Mouse (Mus musculus): ENCODE data around the gene Baz1a. TPM values are rescaled to one million over a fixed set of nuclear protein-coding genes. Genes with fewer than 3 reads are reported as not detected.

Baz1a gene
- polyA plus RNA-seq, 2 experiments = 17.7 to 26.4 TPM

DNA sequence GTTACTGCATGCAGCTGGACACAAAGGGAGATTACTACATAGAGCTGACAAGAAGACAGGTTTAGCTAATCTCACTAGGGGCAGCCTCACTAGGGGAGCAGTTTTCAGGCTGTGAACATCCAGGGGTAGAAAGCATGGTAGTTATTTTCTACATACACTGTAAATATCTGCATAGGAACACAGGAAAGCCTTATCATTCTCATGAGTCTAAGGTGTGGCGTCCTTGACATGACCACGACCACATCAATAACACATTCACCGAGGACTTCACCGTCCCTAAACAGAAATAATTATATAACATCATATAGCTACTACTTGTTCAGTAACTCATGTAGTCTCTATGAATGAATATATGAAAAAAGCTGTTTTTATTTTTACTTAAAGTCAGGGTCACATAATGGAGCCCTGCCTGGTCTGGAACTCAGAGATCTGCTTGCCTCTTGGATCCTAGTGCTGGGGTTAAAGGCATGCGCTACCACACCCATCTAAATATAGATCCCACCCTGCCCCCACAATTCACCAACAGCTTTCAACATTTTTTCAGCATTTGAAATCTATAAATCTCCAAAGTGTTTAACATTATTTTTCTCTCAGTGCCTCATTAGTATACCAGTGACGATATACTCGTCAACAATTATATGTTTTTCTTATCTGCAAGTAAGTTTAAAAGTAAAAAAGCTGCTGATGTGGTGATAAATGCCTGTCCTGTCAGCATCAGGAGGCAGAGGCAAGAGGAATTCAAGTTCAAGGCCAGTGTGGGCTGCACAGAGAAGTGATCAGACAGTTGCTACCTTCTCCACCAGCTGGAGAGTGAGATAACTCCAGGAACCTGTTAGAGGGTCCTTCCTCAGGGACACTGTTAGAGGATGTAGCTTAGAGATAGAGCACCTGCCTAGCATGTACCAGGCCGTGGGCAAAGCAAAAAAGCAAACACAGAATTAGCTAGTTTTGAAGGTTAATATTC, 37.3 kb upstream of the Baz1a start:
- H3K36me3 ChIP-seq (replicated peaks; ENCODE audit: control insufficient read depth, insufficient read depth, low read depth) = peaks cover 2% of the 10 kb centered on the region; the same call in 1 of the 2 replicates
- WGBS (ENCODE audit: insufficient replicate concordance) = 12% methylated on average over 8 of the region's 8 CpGs
- peak overlapping the region; percentile 4 to 27; a peak in 3 of 4 replicates for H3K4me3 ChIP-seq (ENCODE audit: insufficient read depth in 1 of 2, low read depth in 2 of 2, low read length in 2 of 2)
- peaks cover 45% of the 10 kb centered on the region in 2 experiments for H3K4me1 ChIP-seq (replicated peaks; ENCODE audit: control insufficient read depth in 2 of 2, insufficient read depth in 2 of 2, low read length in 1 of 2)
- H3K27ac ChIP-seq = peak overlapping the region; percentile 92
- peak overlapping the region; percentile 53 for H3K9ac ChIP-seq (replicated peaks)
- H3K4me2 ChIP-seq (ENCODE audit: low read depth) = peak overlapping the region; percentile 66
- H3K27me3 ChIP-seq (ENCODE audit: control insufficient read depth, insufficient read depth, low read length) = no peaks in the 10 kb centered on the region
- ATAC-seq (ENCODE audit: insufficient read depth) = peak; percentile 96
- peak; percentile 88 to 89 (median 89) for DNase-seq (ENCODE audit: low read depth in 3 of 3, low spot score in 3 of 3)
- TF ChIP-seq EP300 (IDR thresholded peaks at IDR 0.05; ENCODE audit: low read depth) (peak; percentile 98), CTCF (IDR thresholded peaks at IDR 0.05; ENCODE audit: low read depth) (no peak)
- H3K9me3 ChIP-seq (ENCODE audit: control insufficient read depth, low read length) = no peaks in the 10 kb centered on the region

DNA sequence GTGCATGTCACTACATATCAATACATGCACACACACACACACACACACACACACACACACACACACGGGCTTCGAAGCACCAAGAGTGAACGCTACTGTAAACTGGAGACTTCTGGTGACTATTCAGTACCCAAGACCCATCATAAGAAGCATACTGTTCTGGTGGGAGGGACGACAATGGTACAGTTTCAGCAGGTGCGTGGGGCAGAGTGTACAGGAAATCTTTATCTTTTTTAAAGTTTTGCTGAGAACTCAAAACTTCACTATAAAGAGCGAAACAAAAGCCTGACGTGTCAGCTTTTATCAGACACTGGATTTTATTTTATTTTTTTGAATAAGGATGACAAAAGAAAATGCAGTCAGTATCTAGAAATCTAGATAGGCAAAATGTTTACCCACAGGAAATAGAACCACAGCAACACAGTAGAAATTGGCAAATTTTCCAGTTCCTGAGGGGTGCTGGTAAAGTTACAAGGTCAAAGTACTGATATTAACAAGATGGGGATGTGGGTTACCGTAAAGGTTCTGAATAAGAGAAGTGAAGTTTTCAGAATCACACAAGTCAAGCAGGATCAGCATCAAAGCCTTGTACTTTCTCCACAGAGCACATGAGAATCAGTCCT, 35.7 kb upstream of the Baz1a start:
- no peak overlapping the region for H3K4me2 ChIP-seq (ENCODE audit: low read depth)
- peaks cover 2% of the 10 kb centered on the region for H3K36me3 ChIP-seq (replicated peaks; ENCODE audit: control insufficient read depth, insufficient read depth, low read depth)
- H3K27me3 ChIP-seq (ENCODE audit: control insufficient read depth, insufficient read depth, low read length) = no peaks in the 10 kb centered on the region
- H3K27ac ChIP-seq = peak overlapping the region; percentile 92
- no peak for ATAC-seq (ENCODE audit: insufficient read depth)
- no peak overlapping the region for H3K4me3 ChIP-seq (ENCODE audit: insufficient read depth in 1 of 2, low read depth in 2 of 2, low read length in 2 of 2)
- no peak overlapping the region for H3K9ac ChIP-seq (replicated peaks)
- WGBS (ENCODE audit: insufficient replicate concordance) = 81% methylated on average over 8 of the region's 8 CpGs
- no peak for TF ChIP-seq EP300 (IDR thresholded peaks at IDR 0.05; ENCODE audit: low read depth)
- no peak for TF ChIP-seq CTCF (IDR thresholded peaks at IDR 0.05; ENCODE audit: low read depth)
- no peaks in the 10 kb centered on the region for H3K9me3 ChIP-seq (ENCODE audit: control insufficient read depth, low read length)
- no peak for DNase-seq (ENCODE audit: low read depth in 3 of 3, low spot score in 3 of 3)
- peaks cover 40 to 42% of the 10 kb centered on the region in 2 experiments for H3K4me1 ChIP-seq (replicated peaks; ENCODE audit: control insufficient read depth in 2 of 2, insufficient read depth in 2 of 2, low read length in 1 of 2)

DNA sequence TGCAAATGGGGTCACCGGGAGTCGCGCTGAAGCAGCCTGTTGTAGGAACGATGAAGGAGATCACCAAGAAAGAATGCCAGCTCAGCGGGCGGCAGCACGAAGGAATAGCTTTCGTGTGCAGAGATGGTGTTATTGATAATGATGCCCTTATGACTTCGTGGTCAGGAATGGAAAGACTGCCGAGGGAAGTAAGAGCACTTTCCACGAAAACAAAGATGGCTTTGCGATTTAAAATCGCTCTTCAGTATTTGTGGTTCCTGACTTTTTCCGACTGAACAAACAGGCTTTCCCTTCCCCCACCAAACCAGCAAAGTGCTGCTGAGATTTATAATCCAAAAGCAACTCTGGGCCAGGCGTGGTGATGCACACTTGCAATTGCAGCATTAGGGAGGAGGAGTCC, 26.9 kb upstream of the Baz1a start:
- H3K4me1 ChIP-seq (replicated peaks; ENCODE audit: control insufficient read depth in 2 of 2, insufficient read depth in 2 of 2, low read length in 1 of 2) = no peaks in the 10 kb centered on the region; a peak in 1 of 4 replicates
- H3K9me3 ChIP-seq (ENCODE audit: control insufficient read depth, low read length) = no peaks in the 10 kb centered on the region
- H3K4me2 ChIP-seq (ENCODE audit: low read depth) = no peak overlapping the region
- TF ChIP-seq CTCF (IDR thresholded peaks at IDR 0.05; ENCODE audit: low read depth) (no peak), EP300 (IDR thresholded peaks at IDR 0.05; ENCODE audit: low read depth) (no peak)
- ATAC-seq (ENCODE audit: insufficient read depth) = no peak
- no peaks in the 10 kb centered on the region; the same call in 1 of the 2 replicates for H3K36me3 ChIP-seq (replicated peaks; ENCODE audit: control insufficient read depth, insufficient read depth, low read depth)
- H3K27ac ChIP-seq = no peak overlapping the region
- no peaks in the 10 kb centered on the region for H3K27me3 ChIP-seq (ENCODE audit: control insufficient read depth, insufficient read depth, low read length)
- H3K9ac ChIP-seq (replicated peaks) = no peak overlapping the region
- DNase-seq (ENCODE audit: low read depth in 3 of 3, low spot score in 3 of 3) = no peak
- H3K4me3 ChIP-seq (ENCODE audit: insufficient read depth in 1 of 2, low read depth in 2 of 2, low read length in 2 of 2) = no peak overlapping the region
- 56% methylated on average over 15 of the region's 15 CpGs for WGBS (ENCODE audit: insufficient replicate concordance)

DNA sequence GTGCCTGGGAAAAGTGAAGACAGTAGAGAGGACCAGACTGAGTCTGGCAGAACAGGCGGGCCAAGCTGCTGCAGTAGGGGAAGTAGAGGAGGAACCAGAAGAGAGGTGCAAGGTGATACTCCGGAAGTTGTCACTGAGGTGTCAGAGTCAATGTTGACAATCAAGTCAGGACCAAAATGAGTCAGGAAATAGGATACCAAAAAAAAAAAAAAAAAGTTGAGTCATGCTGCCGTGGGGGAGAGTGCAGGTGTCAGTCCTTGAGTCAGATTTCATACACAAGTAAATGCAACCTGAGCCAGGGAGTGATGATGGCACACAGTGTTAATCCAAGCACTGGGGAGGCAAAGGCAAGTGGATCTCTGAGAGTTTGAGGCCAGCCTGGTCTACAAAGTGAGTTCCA, 12.9 kb upstream of the Baz1a start:
- Histone ChIP-seq H3K36me3 (replicated peaks; ENCODE audit: control insufficient read depth, insufficient read depth, low read depth) (no peaks in the 10 kb centered on the region), H3K9me3 (ENCODE audit: control insufficient read depth, low read length) (no peaks in the 10 kb centered on the region), H3K27ac (no peak overlapping the region), H3K4me3 (ENCODE audit: insufficient read depth in 1 of 2, low read depth in 2 of 2, low read length in 2 of 2) (no peak overlapping the region), H3K9ac (replicated peaks) (no peak overlapping the region), H3K4me2 (ENCODE audit: low read depth) (no peak overlapping the region), H3K27me3 (ENCODE audit: control insufficient read depth, insufficient read depth, low read length) (no peaks in the 10 kb centered on the region), H3K4me1 (replicated peaks; ENCODE audit: control insufficient read depth in 2 of 2, insufficient read depth in 2 of 2, low read length in 1 of 2) (no peaks in the 10 kb centered on the region)
- TF ChIP-seq CTCF (IDR thresholded peaks at IDR 0.05; ENCODE audit: low read depth) (no peak), EP300 (IDR thresholded peaks at IDR 0.05; ENCODE audit: low read depth) (no peak)
- no peak for DNase-seq (ENCODE audit: low read depth in 3 of 3, low spot score in 3 of 3)
- WGBS (ENCODE audit: insufficient replicate concordance) = 23% methylated on average over 3 of the region's 3 CpGs
- no peak for ATAC-seq (ENCODE audit: insufficient read depth)

DNA sequence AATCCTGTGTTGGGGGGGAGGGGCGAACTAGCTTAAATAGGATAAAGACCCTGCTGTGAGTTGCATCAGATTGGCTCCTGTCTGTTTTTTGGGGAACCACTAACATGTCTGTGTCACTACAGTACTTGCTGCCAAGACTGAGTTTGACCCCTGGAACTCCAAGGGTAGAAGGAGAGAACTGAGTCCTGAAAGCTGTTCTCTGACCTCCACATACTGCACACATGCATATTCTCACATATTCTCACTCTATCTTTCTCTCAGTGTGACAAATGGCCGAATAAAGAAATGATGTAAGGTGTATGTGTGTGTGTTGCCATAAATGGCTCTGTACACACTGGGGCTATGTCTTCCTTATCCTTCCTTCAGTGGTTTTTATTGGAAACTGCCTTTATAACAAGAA, 9.1 kb upstream of the Baz1a start:
- no peak overlapping the region for H3K27ac ChIP-seq
- H3K36me3 ChIP-seq (replicated peaks; ENCODE audit: control insufficient read depth, insufficient read depth, low read depth) = no peaks in the 10 kb centered on the region
- TF ChIP-seq CTCF (IDR thresholded peaks at IDR 0.05; ENCODE audit: low read depth) (no peak), EP300 (IDR thresholded peaks at IDR 0.05; ENCODE audit: low read depth) (no peak)
- no peak overlapping the region for H3K9ac ChIP-seq (replicated peaks)
- ATAC-seq (ENCODE audit: insufficient read depth) (no peak), DNase-seq (ENCODE audit: low read depth in 3 of 3, low spot score in 3 of 3) (no peak)
- 35% methylated on average over 2 of the region's 2 CpGs for WGBS (ENCODE audit: insufficient replicate concordance)
- H3K4me3 ChIP-seq (ENCODE audit: insufficient read depth in 1 of 2, low read depth in 2 of 2, low read length in 2 of 2) = no peak overlapping the region
- H3K9me3 ChIP-seq (ENCODE audit: control insufficient read depth, low read length) = no peaks in the 10 kb centered on the region
- H3K4me1 ChIP-seq (replicated peaks; ENCODE audit: control insufficient read depth in 2 of 2, insufficient read depth in 2 of 2, low read length in 1 of 2) = 0 out of 4 replicates have a peak, but pooled peaks cover 0 to 1% of the 10 kb centered on the region in 2 experiments
- H3K27me3 ChIP-seq (ENCODE audit: control insufficient read depth, insufficient read depth, low read length) = no peaks in the 10 kb centered on the region
- no peak overlapping the region for H3K4me2 ChIP-seq (ENCODE audit: low read depth)
